Mouse (Mus musculus): ENCODE measurements around the gene Mrgpre.

Gene Mrgpre

GRCm38 (mm10) chr7:143738194-143738593 lies 46.1 kb downstream of the Mrgpre start:
- no peak for DNase-seq (ENCODE audit: low read depth)

- DNase-seq (ENCODE audit: low read depth), result no peak
Observed at GRCm38 (mm10) chr7:143733746-143734145, 50.6 kb downstream of the Mrgpre start.

GRCm38 (mm10) chr7:143729886-143730285 lies 54.4 kb downstream of the Mrgpre start:
- DNase-seq (ENCODE audit: low read depth), result no peak

All from 416B (cell line).